Mouse (Mus musculus) right cerebral cortex, postnatal 14 days (tissue): ENCODE data around the gene Vmn2r118.

ENCODE experiments used
- DNase-seq: peaks from one replicate; pipeline ENCODE4 v3.0.0; 2022

Gene Vmn2r118

DNA sequence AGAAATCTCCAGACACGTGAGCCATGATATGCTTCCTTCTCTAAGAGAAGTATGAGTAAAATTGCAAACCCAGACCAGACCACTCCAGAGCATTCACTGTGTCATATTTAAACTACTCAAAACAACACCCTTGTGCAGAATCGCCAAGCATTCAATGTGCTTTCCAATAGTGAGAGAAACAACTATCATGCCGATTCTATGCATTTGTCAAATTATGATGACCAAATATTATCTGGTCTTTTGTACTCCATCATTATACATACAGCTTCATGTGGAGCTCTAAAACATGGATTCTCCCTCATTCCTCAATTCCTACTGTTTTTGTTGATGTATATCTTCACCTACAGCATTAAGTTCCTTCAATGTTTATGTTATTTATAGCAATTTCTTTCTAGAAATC, at the start of gene Vmn2r118:
Vmn2r118 (minus strand) TSS at position 101 of the 400 bp plus-strand sequence.
- DNase-seq, result no peak

DNA sequence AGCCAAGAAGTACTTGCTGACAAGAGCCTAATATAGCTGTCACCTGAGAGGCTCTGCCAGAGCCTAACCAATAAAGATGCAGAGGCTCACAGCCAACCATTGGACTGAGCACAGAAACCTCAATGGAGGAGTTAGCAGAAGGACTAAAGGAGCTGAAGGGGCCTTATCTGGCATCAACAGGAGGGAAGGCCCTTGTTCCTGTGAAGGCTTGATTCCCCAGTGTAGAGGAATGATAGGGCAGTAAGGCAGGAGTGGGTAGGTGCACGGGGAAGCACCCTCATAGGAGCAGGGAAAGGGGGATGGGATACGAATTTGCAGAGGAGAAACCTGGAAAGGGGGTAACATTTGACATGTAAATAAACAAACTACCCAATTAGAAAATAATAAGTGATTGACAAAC, 36.1 kb upstream of the Vmn2r118 start:
- DNase-seq, result no peak

DNA sequence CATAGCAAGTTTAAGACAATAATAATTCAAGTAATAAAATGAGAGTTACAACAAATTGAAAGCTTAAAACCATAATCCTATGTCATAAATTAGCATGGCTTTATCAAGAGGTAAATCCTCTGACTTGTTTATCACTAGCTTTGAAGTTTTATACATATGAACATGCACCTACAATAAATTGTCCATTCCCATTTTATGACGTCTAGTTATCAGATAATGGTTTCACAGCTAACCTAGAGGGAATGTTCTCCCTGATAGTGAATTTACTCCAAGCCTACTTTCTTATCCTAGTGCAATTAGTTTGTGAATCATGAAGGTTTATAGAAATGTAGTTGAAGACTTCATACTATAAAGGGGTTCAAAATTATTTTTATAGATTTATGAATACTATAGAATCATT, 34.2 kb downstream of the Vmn2r118 start:
- DNase-seq, result no peak

DNA sequence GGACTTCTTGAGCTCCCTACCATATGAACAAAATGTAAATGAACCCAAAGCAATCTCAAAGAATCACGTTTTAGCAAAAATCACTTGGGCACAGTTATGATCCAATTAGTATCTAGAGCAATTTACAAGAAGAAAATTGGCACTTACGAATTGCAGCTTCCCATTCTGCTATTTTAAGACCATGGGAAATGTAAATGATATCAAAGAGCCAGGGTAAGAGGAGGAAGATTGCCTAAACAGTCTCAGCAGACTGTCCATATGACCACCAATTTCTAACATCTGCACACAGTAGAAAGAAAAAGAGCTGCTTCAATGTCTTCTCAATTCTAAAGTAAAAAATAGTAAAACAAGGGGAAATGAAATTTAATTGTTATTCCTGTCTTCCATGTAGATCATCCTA, 63.2 kb downstream of the Vmn2r118 start:
- no peak for DNase-seq

DNA sequence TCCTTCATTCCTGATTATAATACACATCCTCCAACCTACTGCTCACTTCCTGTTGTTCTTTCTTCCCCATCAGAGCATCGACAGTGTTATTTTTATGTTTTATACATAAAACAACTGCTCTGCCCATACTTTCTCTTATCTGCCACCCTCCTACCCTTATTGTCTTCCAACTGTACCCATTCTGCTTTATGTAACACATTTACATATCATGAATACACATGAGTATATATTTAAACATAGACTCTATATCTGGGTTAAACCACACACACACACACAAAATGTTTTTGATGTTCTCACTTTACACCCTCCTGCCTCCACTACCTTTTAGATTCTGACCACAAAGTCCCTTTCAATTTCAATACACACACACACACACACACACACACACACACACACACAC, 76.5 kb downstream of the Vmn2r118 start:
- DNase-seq, result no peak
